ENCODE assay signal across 11 mouse cellular contexts in genomic region chr10:22818600-22819238, GRCm38 (mm10). TPM values are rescaled to one million over a fixed set of nuclear protein-coding genes. Genes with fewer than 3 reads are reported as not detected.
DNase-seq lines count a peak whose midpoint lies in the region; ATAC-seq lines count a peak whose summit lies in the region.
"Had no signal": no experiment of that assay in that cellular context is flagged by ENCODE, and none has a peak within 500 bp of the region (broad histone marks: within the 10 kb centered on the region; RNA-seq: fewer than 3 reads in every experiment).

No protein-coding gene starts in this region.

- H3K9me3 ChIP-seq in heart, embryonic 11.5 days (replicated peaks; ENCODE audit: control insufficient read depth, low read length), result no peaks in the 10 kb centered on the region
- no peaks in the 10 kb centered on the region for H3K9me3 ChIP-seq in neural tube, embryonic 11.5 days (ENCODE audit: control insufficient read depth, low read length)
- no peaks in the 10 kb centered on the region for H3K9me3 ChIP-seq in limb, embryonic 12.5 days
- H3K9me3 ChIP-seq in stomach, embryonic 15.5 days, result no peaks in the 10 kb centered on the region

- peak overlapping the region; percentile 78 for H3K9ac ChIP-seq in heart, embryonic 11.5 days (ENCODE audit: low read depth, low read length)
- no peak overlapping the region for H3K9ac ChIP-seq in neural tube, embryonic 11.5 days (ENCODE audit: low read length)
- no peak overlapping the region for H3K9ac ChIP-seq in limb, embryonic 12.5 days (replicated peaks)
- peak overlapping the region; percentile 65 for H3K9ac ChIP-seq in stomach, embryonic 15.5 days

- DNase-seq in heart, postnatal 25 days (ENCODE audit: low spot score), result no peak
- no peak for DNase-seq in neural tube, embryonic 11.5 days (ENCODE audit: low spot score)
- DNase-seq in neural tube, embryonic 10.5 days (ENCODE audit: extremely low spot score, low spot score), result no peak
- no peak for DNase-seq in right cerebral cortex, postnatal 10 days (ENCODE audit: low spot score in 2 of 2)
- DNase-seq in cerebellum, postnatal 4 days (ENCODE audit: low spot score in 2 of 2), result no peak
- DNase-seq: cerebellum, adult 9-10 months; gastrocnemius, adult 2 months had no signal

- peaks cover 10% of the 10 kb centered on the region; the same call in 1 of the 2 replicates for H3K4me1 ChIP-seq in heart, embryonic 11.5 days (ENCODE audit: control insufficient read depth, insufficient read depth, low read length)
- H3K4me1 ChIP-seq in neural tube, embryonic 11.5 days (ENCODE audit: control insufficient read depth, insufficient read depth, low read length), result no peaks in the 10 kb centered on the region
- H3K4me1 ChIP-seq in limb, embryonic 12.5 days (replicated peaks), result peaks cover 24% of the 10 kb centered on the region
- H3K4me1 ChIP-seq in stomach, embryonic 15.5 days, result no peaks in the 10 kb centered on the region; the same call in 1 of the 2 replicates

- under 1% methylated on average over 12 of the region's 12 CpGs for WGBS in heart, embryonic 11.5 days (ENCODE audit: insufficient replicate concordance)
- 1% methylated on average over 12 of the region's 12 CpGs for WGBS in neural tube, embryonic 11.5 days
- WGBS in limb, embryonic 12.5 days, result 2% methylated on average over 12 of the region's 12 CpGs
- under 1% methylated on average over 12 of the region's 12 CpGs for WGBS in stomach, embryonic 15.5 days

- peaks cover 41% of the 10 kb centered on the region for H3K27me3 ChIP-seq in heart, embryonic 11.5 days (ENCODE audit: control insufficient read depth, insufficient read depth, low read length)
- peaks cover 89% of the 10 kb centered on the region for H3K27me3 ChIP-seq in neural tube, embryonic 11.5 days (ENCODE audit: control insufficient read depth, insufficient read depth, low read length)
- H3K27me3 ChIP-seq in limb, embryonic 12.5 days, result peaks cover 91% of the 10 kb centered on the region
- 0 out of 2 replicates have a peak, but pooled peaks cover 4% of the 10 kb centered on the region for H3K27me3 ChIP-seq in stomach, embryonic 15.5 days (replicated peaks)

- peak overlapping the region; percentile 77 for H3K4me2 ChIP-seq in heart, embryonic 11.5 days
- H3K4me2 ChIP-seq in neural tube, embryonic 11.5 days (ENCODE audit: low read depth), result no peak overlapping the region
- H3K4me2 ChIP-seq in limb, embryonic 12.5 days, result peak overlapping the region; percentile 35
- H3K4me2 ChIP-seq in stomach, embryonic 15.5 days, result peak overlapping the region; percentile 37

- H3K36me3 ChIP-seq in heart, embryonic 11.5 days (ENCODE audit: control insufficient read depth, insufficient read depth, low read length), result no peaks in the 10 kb centered on the region
- H3K36me3 ChIP-seq in neural tube, embryonic 11.5 days (ENCODE audit: control insufficient read depth, insufficient read depth, low read length), result no peaks in the 10 kb centered on the region
- H3K36me3 ChIP-seq in limb, embryonic 12.5 days, result no peaks in the 10 kb centered on the region
- H3K36me3 ChIP-seq in stomach, embryonic 15.5 days, result no peaks in the 10 kb centered on the region

- intact Hi-C loops in heart, postnatal 25 days (cut with DNase I), result no loop called here

- peak overlapping the region; percentile 91 for H3K27ac ChIP-seq in heart, embryonic 11.5 days (ENCODE audit: low read depth, low read length)
- no peak overlapping the region for H3K27ac ChIP-seq in neural tube, embryonic 11.5 days (ENCODE audit: low read depth, low read length)
- no peak overlapping the region for H3K27ac ChIP-seq in limb, embryonic 12.5 days
- peak overlapping the region; percentile 94 for H3K27ac ChIP-seq in stomach, embryonic 15.5 days
- H3K27ac ChIP-seq: gastrocnemius, adult 2 months had no signal

- H3K4me3 ChIP-seq in heart, embryonic 11.5 days (ENCODE audit: low read depth, low read length), result peak overlapping the region; percentile 60
- H3K4me3 ChIP-seq in neural tube, embryonic 11.5 days (ENCODE audit: low read depth, low read length), result peak overlapping the region; percentile 18; the same call in 1 of the 2 replicates
- peak overlapping the region; percentile 20 for H3K4me3 ChIP-seq in limb, embryonic 12.5 days (replicated peaks)
- peak overlapping the region; percentile 60 for H3K4me3 ChIP-seq in stomach, embryonic 15.5 days (replicated peaks)
- H3K4me3 ChIP-seq: gastrocnemius, adult 2 months had no signal

- no peak for ATAC-seq in heart, embryonic 11.5 days (replicated peaks; ENCODE audit: insufficient number of reproducible peaks, low FRiP score, low TSS enrichment)
- no peak for ATAC-seq in neural tube, embryonic 11.5 days (ENCODE audit: insufficient read depth, low FRiP score, low TSS enrichment)
- no peak for ATAC-seq in limb, embryonic 12.5 days (ENCODE audit: insufficient number of reproducible peaks, insufficient read depth, low FRiP score, low TSS enrichment, low read depth)
- no peak for ATAC-seq in stomach, embryonic 15.5 days (ENCODE audit: insufficient read depth, low FRiP score, low read depth)
- ATAC-seq: activated CD4-positive, CD25-positive, alpha-beta regulatory T cell, adult 4 months had no signal

RNA-seq across cellular contexts. Expression of gene Tcf21, which starts 1.3 kb away (rescaled TPM):
- polyA plus RNA-seq in heart, embryonic 11.5 days (2014; fragmentation: Nextera tagmentation; extraction: Ambion mirVana), result 81.8 and 84.8 TPM in 2 replicates
- total RNA-seq in heart, postnatal 25 days (2021), result 10 to 100 TPM; 10.9 to 14.4 TPM
- polyA plus RNA-seq in neural tube, embryonic 11.5 days (2014; fragmentation: Nextera tagmentation; extraction: Ambion mirVana), result 0.40 and 0.69 TPM in 2 replicates
- 0.22 and 0.59 TPM in 2 replicates for polyA plus RNA-seq in limb, embryonic 12.5 days (2016; fragmentation: Nextera tagmentation; extraction: Ambion mirVana)
- 211 and 218 TPM in 2 replicates for polyA plus RNA-seq in stomach, embryonic 15.5 days (2015; fragmentation: Nextera tagmentation; extraction: Ambion mirVana)
- total RNA-seq: gastrocnemius, adult 2 months had no signal
- polyA plus RNA-seq: activated CD4-positive, CD25-positive, alpha-beta regulatory T cell, adult 4 months had no signal

Comparison
In these comparisons a context has a peak if more than half of its experiments do, and no peak if none do; other contexts are left out.
1. H3K27ac ChIP-seq: peak in heart, embryonic 11.5 days (single experiment) and stomach, embryonic 15.5 days (single experiment); none in neural tube, embryonic 11.5 days (single experiment) and limb, embryonic 12.5 days (single experiment).
2. H3K9ac ChIP-seq: peak in heart, embryonic 11.5 days (single experiment) and stomach, embryonic 15.5 days (single experiment); none in neural tube, embryonic 11.5 days (single experiment) and limb, embryonic 12.5 days (single experiment).
3. RNA of gene Tcf21, which starts 1.3 kb away (polyA plus RNA-seq): 211 to 218 TPM in stomach, embryonic 15.5 days and 81.8 to 84.8 TPM in heart, embryonic 11.5 days; 0.22 to 0.59 TPM in limb, embryonic 12.5 days and 0.40 to 0.69 TPM in neural tube, embryonic 11.5 days; every median in the first group is over 10 times any median in the second.
4. Peak in every context shown above with its lines, with median percentiles within 50 percentile points of each other: H3K4me3 ChIP-seq.